Mouse (Mus musculus) neural tube, embryonic 13.5 days (tissue): Measurements from ENCODE around the gene Pafah2. TPM values are rescaled to one million over a fixed set of nuclear protein-coding genes. Genes with fewer than 3 reads are reported as not detected.

ENCODE experiments used
- ATAC-seq: fragments of 200-750 bp; cut with Nextera tagmentation; 2 replicates; pipeline ENCODE4 v1.8.0; 2017; ENCODE audit warnings: low read depth, mild to moderate bottlenecking, moderate TSS enrichment, moderate library complexity
- H3K27ac ChIP-seq: fragments of 300-500 bp; sonication (generic); replicated peaks from 2 replicates; pipeline ENCODE4 v1.5.1; 2015; ENCODE audit warnings: moderate library complexity, mild to moderate bottlenecking, inconsistent platforms
- H3K27me3 ChIP-seq: fragments of 300-500 bp; sonication (generic); 2 replicates; pipeline ENCODE4 v1.6.1; 2015; ENCODE audit warnings: mild to moderate bottlenecking, inconsistent platforms
- H3K36me3 ChIP-seq: fragments of 300-500 bp; sonication (generic); 2 replicates; pipeline ENCODE4 v1.6.1; 2015; ENCODE audit warnings: mild to moderate bottlenecking, inconsistent platforms
- H3K4me1 ChIP-seq: fragments of 300-500 bp; sonication (generic); replicated peaks from 2 replicates; pipeline ENCODE4 v1.6.1; 2015; ENCODE audit warnings: inconsistent platforms
- H3K4me2 ChIP-seq: fragments of 300-500 bp; sonication (generic); 2 replicates; pipeline ENCODE4 v1.6.1; 2015; ENCODE audit warnings: inconsistent platforms, mild to moderate bottlenecking, moderate library complexity
- H3K4me3 ChIP-seq: fragments of 300-500 bp; sonication (generic); 2 replicates; pipeline ENCODE4 v1.5.1; 2015; ENCODE audit warnings: mild to moderate bottlenecking, inconsistent platforms
- H3K9ac ChIP-seq: fragments of 300-500 bp; sonication (generic); 2 replicates; pipeline ENCODE4 v1.6.1; 2015; ENCODE audit warnings: moderate library complexity, mild to moderate bottlenecking, inconsistent platforms
- H3K9me3 ChIP-seq: fragments of 300-500 bp; sonication (generic); 2 replicates; pipeline ENCODE4 v1.6.1; 2016; ENCODE audit warnings: inconsistent platforms
- WGBS: fragments of 180-500 bp; shearing (Covaris S2); methylation state at CpG from one replicate; pipeline ENCODE4 v1.1.7; 2015; 5-methylcytosine and 5-hydroxymethylcytosine counted together
- polyA plus RNA-seq: library from polyadenylated mRNA; unstranded; fragments of >200 nt; fragmentation: Nextera tagmentation; extraction: Ambion mirVana; gene quantifications from 2 replicates; pipeline ENCODE4 v1.2.1, GENCODE M21; 2015

Pafah2 gene
- polyA plus RNA-seq, 1 experiment from 2014 or later: 8.0 TPM

GRCm38 (mm10) chr4:134356591-134357460 is 39.3 kb upstream of the Pafah2 start:
- WGBS: 18% methylated on average over 22 of the region's 22 CpGs
- Histone ChIP-seq H3K27me3 (peaks cover 7% of the 10 kb centered on the region; the same call in 1 of the 2 replicates), H3K36me3 (no peaks in the 10 kb centered on the region), H3K9me3 (no peaks in the 10 kb centered on the region), H3K27ac (no peak overlapping the region), H3K4me2 (peak overlapping the region; percentile 49), H3K4me3 (peak overlapping the region; percentile 5), H3K4me1 (peaks cover 18% of the 10 kb centered on the region), H3K9ac (peak overlapping the region; percentile 41; the same call in 1 of the 2 replicates)
- 0 out of 2 replicates have a peak, but pooled peaks have one; percentile 44 for ATAC-seq

- WGBS: 35% methylated on average over 17 of the region's 17 CpGs
- ATAC-seq: 0 out of 2 replicates have a peak, but pooled peaks have one; percentile 6
- H3K27ac ChIP-seq: no peak overlapping the region
These were observed 38.7 kb upstream of the Pafah2 start for GRCm38 (mm10) chr4:134357461-134357771.

GRCm38 (mm10) chr4:134359649-134360048 is 36.5 kb upstream of the Pafah2 start:
- ATAC-seq: no peak
- Histone ChIP-seq H3K4me2 (no peak overlapping the region), H3K36me3 (no peaks in the 10 kb centered on the region), H3K9ac (no peak overlapping the region), H3K4me3 (no peak overlapping the region), H3K27ac (no peak overlapping the region), H3K27me3 (peaks cover 21% of the 10 kb centered on the region), H3K4me1 (peaks cover 10% of the 10 kb centered on the region), H3K9me3 (no peaks in the 10 kb centered on the region)
- 88% methylated on average over 6 of the region's 6 CpGs for WGBS

More at GRCm38 (mm10) chr4:134357461-134357771, 38.7 kb upstream of the Pafah2 start:
- peaks cover 12% of the 10 kb centered on the region for H3K4me1 ChIP-seq
- H3K9ac ChIP-seq: peak overlapping the region; percentile 41; the same call in 1 of the 2 replicates
- H3K4me3 ChIP-seq: peak overlapping the region; percentile 5
- H3K9me3 ChIP-seq: no peaks in the 10 kb centered on the region
- H3K36me3 ChIP-seq: no peaks in the 10 kb centered on the region
- H3K4me2 ChIP-seq: peak overlapping the region; percentile 49
- H3K27me3 ChIP-seq: peaks cover 7% of the 10 kb centered on the region; the same call in 1 of the 2 replicates

- Histone ChIP-seq H3K4me1 (peaks cover 10% of the 10 kb centered on the region), H3K36me3 (no peaks in the 10 kb centered on the region), H3K27me3 (peaks cover 29% of the 10 kb centered on the region), H3K4me2 (no peak overlapping the region), H3K27ac (no peak overlapping the region), H3K4me3 (no peak overlapping the region), H3K9ac (no peak overlapping the region), H3K9me3 (no peaks in the 10 kb centered on the region)
- 41% methylated on average over 5 of the region's 5 CpGs for WGBS
- ATAC-seq: no peak
These were observed 34.9 kb upstream of the Pafah2 start for GRCm38 (mm10) chr4:134361215-134361614.

- no peak overlapping the region for H3K9ac ChIP-seq
- WGBS: 74% methylated on average over 9 of the region's 9 CpGs
- H3K27me3 ChIP-seq: peaks cover 31% of the 10 kb centered on the region
- no peaks in the 10 kb centered on the region for H3K9me3 ChIP-seq
- H3K4me1 ChIP-seq: peaks cover 7% of the 10 kb centered on the region
- ATAC-seq: no peak
- H3K4me3 ChIP-seq: no peak overlapping the region
- H3K27ac ChIP-seq: no peak overlapping the region
- no peaks in the 10 kb centered on the region for H3K36me3 ChIP-seq
- no peak overlapping the region for H3K4me2 ChIP-seq
These were observed 34.0 kb upstream of the Pafah2 start for GRCm38 (mm10) chr4:134362124-134362523.

GRCm38 (mm10) chr4:134362586-134362985 is 33.5 kb upstream of the Pafah2 start:
- no peaks in the 10 kb centered on the region for H3K9me3 ChIP-seq
- no peak for ATAC-seq
- H3K36me3 ChIP-seq: no peaks in the 10 kb centered on the region
- H3K27ac ChIP-seq: no peak overlapping the region
- no peak overlapping the region for H3K4me2 ChIP-seq
- peaks cover 32% of the 10 kb centered on the region for H3K27me3 ChIP-seq
- no peak overlapping the region for H3K9ac ChIP-seq
- peaks cover 2% of the 10 kb centered on the region; the same call in 1 of the 2 replicates for H3K4me1 ChIP-seq
- WGBS: 19% methylated on average over 9 of the region's 9 CpGs
- H3K4me3 ChIP-seq: no peak overlapping the region

GRCm38 (mm10) chr4:134365280-134365679 is 30.8 kb upstream of the Pafah2 start:
- Histone ChIP-seq H3K36me3 (no peaks in the 10 kb centered on the region), H3K4me3 (no peak overlapping the region), H3K9ac (no peak overlapping the region), H3K27me3 (peaks cover 55% of the 10 kb centered on the region), H3K4me2 (no peak overlapping the region), H3K27ac (no peak overlapping the region), H3K9me3 (no peaks in the 10 kb centered on the region), H3K4me1 (no peaks in the 10 kb centered on the region)
- ATAC-seq: no peak
- WGBS: 37% methylated on average over 5 of the region's 5 CpGs

- peak overlapping the region; percentile 80 for H3K4me2 ChIP-seq
- peaks cover 21% of the 10 kb centered on the region for H3K4me1 ChIP-seq
- peak overlapping the region; percentile 51 for H3K4me3 ChIP-seq
- whole genome bisulfite sequencing: 3% methylated on average over 18 of the region's 18 CpGs
- H3K9me3 ChIP-seq: no peaks in the 10 kb centered on the region
- peaks cover 63% of the 10 kb centered on the region for H3K27me3 ChIP-seq
- H3K9ac ChIP-seq: peak overlapping the region; percentile 45; the same call in 1 of the 2 replicates
- no peaks in the 10 kb centered on the region for H3K36me3 ChIP-seq
- no peak overlapping the region for H3K27ac ChIP-seq
- ATAC-seq: no peak
These were observed 25.4 kb upstream of the Pafah2 start for GRCm38 (mm10) chr4:134370649-134371221.

- Histone ChIP-seq H3K27me3 (peaks cover 59% of the 10 kb centered on the region), H3K4me1 (peaks cover 21% of the 10 kb centered on the region), H3K4me3 (peak overlapping the region; percentile 51), H3K9me3 (no peaks in the 10 kb centered on the region), H3K4me2 (peak overlapping the region; percentile 80), H3K36me3 (no peaks in the 10 kb centered on the region), H3K27ac (no peak overlapping the region), H3K9ac (peak overlapping the region; percentile 45; the same call in 1 of the 2 replicates)
- under 1% methylated on average over 17 of the region's 17 CpGs for WGBS
- no peak for ATAC-seq
These were observed 24.7 kb upstream of the Pafah2 start for GRCm38 (mm10) chr4:134371316-134371855.

- H3K9ac ChIP-seq: peak overlapping the region; percentile 72
- H3K27ac ChIP-seq: no peak overlapping the region
- peak overlapping the region; percentile 51 for H3K4me3 ChIP-seq
- H3K27me3 ChIP-seq: peaks cover 56% of the 10 kb centered on the region
- peak; percentile 89 for ATAC-seq
- 0% methylated on average over 16 of the region's 16 CpGs for WGBS
- H3K4me1 ChIP-seq: peaks cover 21% of the 10 kb centered on the region
- H3K9me3 ChIP-seq: no peaks in the 10 kb centered on the region
- peak overlapping the region; percentile 80 for H3K4me2 ChIP-seq
- H3K36me3 ChIP-seq: no peaks in the 10 kb centered on the region
These were observed 23.8 kb upstream of the Pafah2 start for GRCm38 (mm10) chr4:134372294-134372747.

- no peak overlapping the region for H3K4me2 ChIP-seq
- ATAC-seq: no peak
- peaks cover 47% of the 10 kb centered on the region for H3K27me3 ChIP-seq
- no peaks in the 10 kb centered on the region for H3K36me3 ChIP-seq
- 80% methylated on average over 8 of the region's 8 CpGs for WGBS
- H3K4me1 ChIP-seq: peaks cover 26% of the 10 kb centered on the region
- no peak overlapping the region for H3K4me3 ChIP-seq
- H3K9me3 ChIP-seq: no peaks in the 10 kb centered on the region
- no peak overlapping the region for H3K27ac ChIP-seq
- H3K9ac ChIP-seq: no peak overlapping the region
These were observed 22.8 kb upstream of the Pafah2 start for GRCm38 (mm10) chr4:134373295-134373694.

- no peaks in the 10 kb centered on the region for H3K9me3 ChIP-seq
- no peak overlapping the region for H3K9ac ChIP-seq
- H3K27ac ChIP-seq: no peak overlapping the region
- ATAC-seq: no peak
- no peaks in the 10 kb centered on the region for H3K36me3 ChIP-seq
- peaks cover 36% of the 10 kb centered on the region for H3K27me3 ChIP-seq
- H3K4me3 ChIP-seq: no peak overlapping the region
- 50% methylated on average over 1 of the region's 1 CpGs for WGBS
- H3K4me1 ChIP-seq: peaks cover 27% of the 10 kb centered on the region
- H3K4me2 ChIP-seq: no peak overlapping the region
These were observed 21.8 kb upstream of the Pafah2 start for GRCm38 (mm10) chr4:134374306-134374705.
